Mouse (Mus musculus) kidney, adult 2 months (tissue): Measurements from ENCODE around the gene Tssc4. TPM values are rescaled to one million over a fixed set of nuclear protein-coding genes. Genes with fewer than 3 reads are reported as not detected.

Source experiments
- DNase-seq: peaks from one replicate; pipeline ENCODE4 v3.0.0; 2021
- H3K27ac ChIP-seq: fragments of 200-500 bp; 2 replicates; pipeline ENCODE4 v1.5.1; 2012; ENCODE audit warnings: low read depth, low read length, control low read depth, inconsistent platforms; ENCODE audit not compliant: insufficient read depth
- H3K27me3 ChIP-seq: fragments of 200-500 bp; replicated peaks from 2 replicates; pipeline ENCODE4 v1.6.1; 2012; ENCODE audit warnings: mild to moderate bottlenecking, moderate library complexity, low read length, inconsistent platforms; ENCODE audit not compliant: control insufficient read depth, insufficient read depth
- H3K36me3 ChIP-seq: fragments of 200-500 bp; 2 replicates; pipeline ENCODE4 v1.6.1; 2012; ENCODE audit warnings: mild to moderate bottlenecking, moderate library complexity, low read length, inconsistent platforms; ENCODE audit not compliant: control insufficient read depth, insufficient read depth
- H3K4me1 ChIP-seq: fragments of 200-500 bp; 2 replicates; pipeline ENCODE4 v1.6.1; 2011; ENCODE audit warnings: low read length; ENCODE audit not compliant: control insufficient read depth, insufficient read depth
- H3K4me3 ChIP-seq: fragments of 200-500 bp; 2 replicates; pipeline ENCODE4 v1.5.1; 2011; ENCODE audit warnings: mild to moderate bottlenecking, low read depth, low read length, control low read depth; ENCODE audit not compliant: insufficient read depth
- CTCF ChIP-seq: fragments of 200-500 bp; conservative IDR thresholded peaks from 2 replicates; pipeline ENCODE4 v1.5.1; 2011; ENCODE audit warnings: low read depth, mild to moderate bottlenecking, control low read depth, low read length, moderate library complexity, mixed read lengths; ENCODE audit not compliant: insufficient read depth, insufficient read length
- POLR2A ChIP-seq: fragments of 200-500 bp; IDR thresholded peaks from one replicate; pipeline ENCODE4 v1.6.1; 2011; ENCODE audit warnings: low read depth, low read length, control low read depth
- WGBS: fragments of 180-500 bp; shearing (Covaris S2); methylation state at CpG from one replicate; pipeline ENCODE4 v1.1.7; 2018; 5-methylcytosine and 5-hydroxymethylcytosine counted together
- polyA plus RNA-seq: library from polyadenylated mRNA; depleted of rRNA; stranded (reverse); fragments of >200 nt; gene quantifications from 2 replicates; pipeline ENCODE4 v1.2.3, GENCODE M21; 2012

Gene Tssc4
- polyA plus RNA-seq, 1 experiment = 64.8 TPM

GRCm38 (mm10) chr7:143046358-143046757, 22.7 kb upstream of the Tssc4 start:
- Histone ChIP-seq H3K36me3 (no peaks in the 10 kb centered on the region), H3K27ac (no peak overlapping the region), H3K4me3 (no peak overlapping the region), H3K4me1 (peaks cover 35% of the 10 kb centered on the region), H3K27me3 (no peaks in the 10 kb centered on the region)
- TF ChIP-seq POLR2A (no peak), CTCF (no peak)
- 77% methylated on average over 7 of the region's 7 CpGs for WGBS
- no peak for DNase-seq

- peak overlapping the region; percentile 80 for H3K27ac ChIP-seq
- 61% methylated on average over 3 of the region's 3 CpGs for WGBS
- no peak for TF ChIP-seq CTCF
- TF ChIP-seq POLR2A = no peak
Measured at GRCm38 (mm10) chr7:143049331-143049730, 19.7 kb upstream of the Tssc4 start.

GRCm38 (mm10) chr7:143049841-143050816, 18.9 kb upstream of the Tssc4 start:
- Histone ChIP-seq H3K27me3 (no peaks in the 10 kb centered on the region), H3K27ac (peak overlapping the region; percentile 80), H3K36me3 (no peaks in the 10 kb centered on the region), H3K4me1 (peaks cover 35% of the 10 kb centered on the region), H3K4me3 (no peak overlapping the region)
- WGBS = 64% methylated on average over 3 of the region's 3 CpGs
- peak; percentile 90 for DNase-seq
- no peak for TF ChIP-seq CTCF
- TF ChIP-seq POLR2A = no peak

More at GRCm38 (mm10) chr7:143049331-143049730, 19.7 kb upstream of the Tssc4 start:
- peak; percentile 55 for DNase-seq
- no peaks in the 10 kb centered on the region for H3K36me3 ChIP-seq
- no peaks in the 10 kb centered on the region for H3K27me3 ChIP-seq
- H3K4me1 ChIP-seq = peaks cover 27% of the 10 kb centered on the region
- no peak overlapping the region for H3K4me3 ChIP-seq

- Histone ChIP-seq H3K27ac (0 out of 2 replicates have a peak overlapping the region, but pooled peaks have one; percentile 8), H3K27me3 (no peaks in the 10 kb centered on the region), H3K4me3 (no peak overlapping the region), H3K4me1 (peaks cover 43% of the 10 kb centered on the region), H3K36me3 (no peaks in the 10 kb centered on the region)
- WGBS = 33% methylated on average over 2 of the region's 2 CpGs
- TF ChIP-seq POLR2A (no peak), CTCF (no peak)
- peak; percentile 45 for DNase-seq
Measured at GRCm38 (mm10) chr7:143051316-143051715, 17.7 kb upstream of the Tssc4 start.

GRCm38 (mm10) chr7:143052626-143053007, 16.4 kb upstream of the Tssc4 start, which contains the start of gene Cd81:
Cd81 (plus strand) TSS chr7:143052739.
- Histone ChIP-seq H3K27ac (peak within 1 kb of the TSS; percentile 92), H3K4me1 (peaks cover 55% of the 10 kb centered on the region), H3K4me3 (peak within 1 kb of the TSS; percentile 91), H3K36me3 (no peaks in the 10 kb centered on the region), H3K27me3 (no peaks in the 10 kb centered on the region)
- 1% methylated on average over 37 of the region's 37 CpGs for WGBS
- peak; percentile 90 for DNase-seq
- TF ChIP-seq CTCF = no peak
- TF ChIP-seq POLR2A = peak; percentile 97

GRCm38 (mm10) chr7:143053008-143053899, 15.8 kb upstream of the Tssc4 start:
- TF ChIP-seq CTCF (0 out of 2 replicates have a peak, but pooled peaks have one; percentile 21), POLR2A (no peak)
- H3K27ac ChIP-seq = peak overlapping the region; percentile 92
- no peaks in the 10 kb centered on the region for H3K27me3 ChIP-seq
- under 1% methylated on average over 46 of the region's 46 CpGs for WGBS
- peaks cover 61% of the 10 kb centered on the region for H3K4me1 ChIP-seq
- H3K4me3 ChIP-seq = peak overlapping the region; percentile 91
- peak; percentile 68 for DNase-seq
- H3K36me3 ChIP-seq = no peaks in the 10 kb centered on the region
